In the genomic region with DNA sequence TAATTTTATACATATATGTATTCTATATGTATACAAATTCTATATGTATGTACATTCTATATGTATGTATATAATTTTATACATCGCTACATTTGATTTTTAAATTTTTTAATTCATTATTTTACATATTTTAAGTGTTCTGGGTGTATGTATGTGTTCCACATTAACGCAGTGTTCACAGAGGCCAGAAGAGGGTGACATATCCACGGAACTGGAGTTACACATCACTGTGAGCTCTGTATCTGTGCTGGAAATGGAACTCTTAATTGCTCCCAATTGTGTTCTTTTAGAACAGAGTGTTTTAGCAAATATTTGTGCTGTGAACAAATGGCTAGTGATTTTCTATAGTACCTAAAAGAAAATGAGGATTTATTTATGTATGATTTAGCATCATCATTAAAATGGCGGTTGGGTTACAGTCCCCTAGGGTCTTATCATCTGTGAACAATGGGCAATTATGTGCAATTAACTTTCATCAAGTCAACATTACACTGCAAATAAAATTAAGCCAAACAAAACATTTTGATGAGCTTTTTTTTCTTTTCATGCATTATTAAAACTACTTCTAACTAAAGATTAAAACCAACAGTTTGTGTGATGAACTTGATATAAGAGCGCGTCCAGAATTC, we compare ENCODE assay signal across 18 mouse cellular contexts. TPM values are rescaled to one million over a fixed set of nuclear protein-coding genes. Genes with fewer than 3 reads are reported as not detected.
DNase-seq lines count a peak whose midpoint lies in the region; ATAC-seq and TF ChIP-seq lines count a peak whose summit lies in the region.
"Had no signal": no experiment of that assay in that cellular context is flagged by ENCODE, and none has a peak within 500 bp of the region (broad histone marks: within the 10 kb centered on the region; RNA-seq: fewer than 3 reads in every experiment).

No protein-coding gene starts in this region.

- TF ChIP-seq POLR2A in brain, embryonic 14.5 days (IDR thresholded peaks at IDR 0.05; ENCODE audit: borderline replicate concordance, extremely low read depth, insufficient read depth, insufficient read length, poor library complexity, severe bottlenecking): no peak

- no peaks in the 10 kb centered on the region for H3K9me3 ChIP-seq in midbrain, postnatal 0 days (ENCODE audit: low read length)
- H3K9me3 ChIP-seq: lung, embryonic 15.5 days had no signal

- no peak for TF ChIP-seq CTCF in brain, embryonic 14.5 days (IDR thresholded peaks at IDR 0.05; ENCODE audit: borderline replicate concordance, extremely low read depth, insufficient read depth, insufficient read length)
- TF ChIP-seq CTCF in midbrain, postnatal 0 days (IDR thresholded peaks at IDR 0.05): 0 out of 2 replicates have a peak, but pooled peaks have one; percentile 24

- no peak for ATAC-seq in midbrain, postnatal 0 days (ENCODE audit: low FRiP score)

- H3K36me3 ChIP-seq in midbrain, postnatal 0 days (ENCODE audit: insufficient read depth, low read length): no peaks in the 10 kb centered on the region
- H3K36me3 ChIP-seq: lung, embryonic 15.5 days had no signal

- no peaks in the 10 kb centered on the region for H3K4me1 ChIP-seq in midbrain, postnatal 0 days (ENCODE audit: insufficient read depth, low read length)
- H3K4me1 ChIP-seq: lung, embryonic 15.5 days had no signal

- peak; percentile 30 to 36 for DNase-seq in cerebellum, postnatal 10 days
- DNase-seq in cerebellum, postnatal 36 days: no peak
- DNase-seq in layer of hippocampus, postnatal 10 days (ENCODE audit: low spot score in 2 of 2): peak; percentile 6 to 15
- no peak for DNase-seq in layer of hippocampus, postnatal 25 days (ENCODE audit: extremely low spot score in 1 of 2, low spot score in 1 of 2)
- peak; percentile 29 for DNase-seq in brain, embryonic 14.5 days (ENCODE audit: low read depth)
- DNase-seq in midbrain, postnatal 0 days (ENCODE audit: low spot score): peak; percentile 15
- no peak for DNase-seq in heart, postnatal 36 days
- no peak for DNase-seq in heart, adult 18-20 months
- DNase-seq: adrenal gland, postnatal 25 days; heart, postnatal 14 days; kidney, adult 18-20 months; liver; thymus, postnatal 25 days had no signal

- 84% methylated on average over 6 of the region's 6 CpGs for WGBS in midbrain, postnatal 0 days

- no peak overlapping the region for H3K27ac ChIP-seq in midbrain, postnatal 0 days (ENCODE audit: low read depth, low read length)
- H3K27ac ChIP-seq: lung, embryonic 15.5 days had no signal

- H3K27me3 ChIP-seq in midbrain, postnatal 0 days (ENCODE audit: insufficient read depth, low read length): no peaks in the 10 kb centered on the region
- H3K27me3 ChIP-seq: lung, embryonic 15.5 days had no signal

- H3K4me3 ChIP-seq in midbrain, postnatal 0 days (ENCODE audit: low read depth, low read length): no peak overlapping the region
- H3K4me3 ChIP-seq: lung, embryonic 15.5 days had no signal

- no peak overlapping the region for H3K9ac ChIP-seq in midbrain, postnatal 0 days (replicated peaks; ENCODE audit: low read length, poor library complexity, severe bottlenecking)
- H3K9ac ChIP-seq: lung, embryonic 15.5 days had no signal

- intact Hi-C loops in heart, postnatal 36 days (cut with DNase I): no loop called here

- no peak overlapping the region for H3K4me2 ChIP-seq in midbrain, postnatal 0 days (ENCODE audit: low read depth, low read length, poor library complexity, severe bottlenecking)
- H3K4me2 ChIP-seq: lung, embryonic 15.5 days had no signal

RNA-seq across cellular contexts. Expression of a gene that starts 40.4 kb away (rescaled TPM):
- total RNA-seq in layer of hippocampus, postnatal 10 days (2021): not detected
- total RNA-seq in layer of hippocampus, postnatal 25 days (2021): not detected
- polyA plus RNA-seq in brain, embryonic 14.5 days (2012; rRNA removed): not detected in 2 replicates
- total RNA-seq in midbrain, postnatal 0 days (2014; rRNA removed): not detected in 2 replicates
- not detected in 2 replicates for polyA plus RNA-seq in midbrain, postnatal 0 days (2015; fragmentation: Nextera tagmentation; extraction: Ambion mirVana)
- not detected for total RNA-seq in heart, postnatal 36 days (2021)
- not detected for total RNA-seq in heart, adult 18-20 months (2021)
- total RNA-seq: adrenal gland, postnatal 25 days; common myeloid progenitor, adult 5-6 weeks; heart, postnatal 14 days; megakaryocyte, adult 5-6 weeks had no signal
- polyA plus RNA-seq: large intestine, adult 2 months; lung, embryonic 15.5 days; stomach, embryonic 16.5 days had no signal

Comparison
In these comparisons a context has a peak if more than half of its experiments do, and no peak if none do; other contexts are left out.
1. DNase-seq: peak in cerebellum, postnatal 10 days (2 of 2), layer of hippocampus, postnatal 10 days (2 of 2), brain, embryonic 14.5 days (single experiment) and midbrain, postnatal 0 days (single experiment); none in cerebellum, postnatal 36 days (0 of 2), layer of hippocampus, postnatal 25 days (0 of 2), heart, postnatal 36 days (0 of 2) and heart, adult 18-20 months (0 of 2).